Mouse (Mus musculus) myocyte (in vitro differentiated cells): ENCODE measurements at regions not wholly inside any gene's neighbourhood (a gene's known extent, or its start where the extent isn't known, plus 50 kb on each side); places are given as distances from the start of the nearest gene placed in this dataset.

Experiments used
- H3K27me3 ChIP-seq: one replicate; pipeline ENCODE4 v1.6.1; 2011; ENCODE audit not compliant: control insufficient read depth, insufficient read depth, insufficient read length
- H3K36me3 ChIP-seq: one replicate; pipeline ENCODE4 v1.6.1; 2011; ENCODE audit not compliant: control insufficient read depth, insufficient read depth
- H3K4me2 ChIP-seq: one replicate; pipeline ENCODE4 v1.6.1; 2011; ENCODE audit warnings: low read depth, control low read depth
- H3K4me3 ChIP-seq: one replicate; pipeline ENCODE4 v1.5.1; 2011; ENCODE audit warnings: mild to moderate bottlenecking, control low read depth, moderate library complexity
- H3K79me2 ChIP-seq: one replicate; pipeline ENCODE4 v1.6.1; 2011; ENCODE audit not compliant: control insufficient read depth, insufficient read depth
- H3ac ChIP-seq: one replicate; pipeline ENCODE4 v1.6.1; 2011; ENCODE audit not compliant: control insufficient read depth, insufficient read length
- CEBPB ChIP-seq: IDR thresholded peaks from 2 replicates; pipeline ENCODE4 v1.6.1; 2011; ENCODE audit warnings: mild to moderate bottlenecking, moderate library complexity; ENCODE audit not compliant: poor library complexity, insufficient read depth, severe bottlenecking
- E2F4 ChIP-seq: IDR thresholded peaks from one replicate; pipeline ENCODE4 v1.6.1; 2011; ENCODE audit warnings: mild to moderate bottlenecking, control low read depth, moderate library complexity; ENCODE audit not compliant: insufficient read depth
- MAX ChIP-seq: IDR thresholded peaks from one replicate; pipeline ENCODE4 v1.6.1; 2011; ENCODE audit warnings: low read depth, mild to moderate bottlenecking, control low read depth
- MYOD1 ChIP-seq, 3 experiments: IDR thresholded peaks; one replicate each; pipeline ENCODE4 v1.6.1; 2011; ENCODE audit warnings: control low read depth in 2 of 3, low read depth in 2 of 3, mild to moderate bottlenecking in 2 of 3, moderate library complexity in 1 of 3; ENCODE audit not compliant: insufficient read length in 2 of 3, control insufficient read depth in 1 of 3
- MYOG ChIP-seq, 3 experiments: IDR thresholded peaks; one replicate each; pipeline ENCODE4 v1.6.1; 2011; ENCODE audit warnings: control low read depth in 2 of 3, low read depth in 2 of 3, mild to moderate bottlenecking in 2 of 3; ENCODE audit not compliant: insufficient read length in 2 of 3, control insufficient read depth in 1 of 3, insufficient read depth in 1 of 3
- POLR2A ChIP-seq: IDR thresholded peaks from one replicate; pipeline ENCODE4 v1.6.1; 2011; ENCODE audit warnings: low read depth, mild to moderate bottlenecking, control low read depth, moderate library complexity; ENCODE audit not compliant: insufficient read length
- POLR2AphosphoS2 ChIP-seq: IDR thresholded peaks from one replicate; pipeline ENCODE4 v1.6.1; 2011; ENCODE audit warnings: low read depth, control low read depth; ENCODE audit not compliant: insufficient read length
- REST ChIP-seq: IDR thresholded peaks from one replicate; pipeline ENCODE4 v1.6.1; 2011; ENCODE audit warnings: mild to moderate bottlenecking, control low read depth, moderate library complexity; ENCODE audit not compliant: insufficient read depth, insufficient read length
- SRF ChIP-seq: IDR thresholded peaks from one replicate; pipeline ENCODE4 v1.6.1; 2011; ENCODE audit warnings: low read depth; ENCODE audit not compliant: control insufficient read depth, insufficient read length
- TCF12 ChIP-seq: IDR thresholded peaks from one replicate; pipeline ENCODE4 v1.6.1; 2011; ENCODE audit warnings: mild to moderate bottlenecking, control low read depth; ENCODE audit not compliant: poor library complexity, insufficient read depth, severe bottlenecking
- TCF3 ChIP-seq: IDR thresholded peaks from one replicate; pipeline ENCODE4 v1.6.1; 2011; ENCODE audit warnings: low read depth, control low read depth; ENCODE audit not compliant: insufficient read length
- USF1 ChIP-seq: IDR thresholded peaks from one replicate; pipeline ENCODE4 v1.6.1; 2011; ENCODE audit warnings: low read depth, mild to moderate bottlenecking, control low read depth, moderate library complexity

DNA sequence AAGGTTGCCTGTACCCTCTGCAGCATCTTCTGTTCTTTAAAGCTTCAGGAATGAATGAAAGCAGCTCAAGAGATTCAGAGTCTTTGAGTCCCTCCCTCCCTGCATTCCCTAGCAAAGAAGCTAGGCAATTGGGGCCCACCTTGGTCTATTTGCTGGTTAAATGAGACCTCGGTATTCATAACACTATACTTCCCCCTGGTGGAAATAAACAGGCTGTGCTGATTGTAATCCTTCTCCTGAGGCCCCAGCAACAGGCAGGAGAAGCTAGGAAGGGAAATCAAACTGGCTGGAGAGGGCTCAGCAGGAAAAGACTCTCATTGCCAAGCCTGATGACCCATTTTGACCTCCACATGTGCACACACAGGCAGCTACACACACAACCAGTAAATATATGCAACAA is 137.1 kb downstream of the Sh3bp4 start:
- TF ChIP-seq POLR2AphosphoS2 (no peak), POLR2A (no peak), REST (no peak), CEBPB (no peak), SRF (no peak), E2F4 (no peak), USF1 (no peak), TCF3 (no peak), MYOD1 (IDR thresholded peaks at IDR 0.05; ENCODE audit: control insufficient read depth in 1 of 3, insufficient read length in 2 of 3, low read depth in 2 of 3) (no peak), MAX (no peak), TCF12 (no peak), MYOG (IDR thresholded peaks at IDR 0.05; ENCODE audit: control insufficient read depth in 1 of 3, insufficient read depth in 1 of 3, insufficient read length in 2 of 3, low read depth in 2 of 3) (no peak)
- H3K27me3 ChIP-seq: peaks cover 4% of the 10 kb centered on the region
- no peak overlapping the region for H3K4me3 ChIP-seq
- no peak overlapping the region for H3ac ChIP-seq
- no peak overlapping the region for H3K4me2 ChIP-seq
- H3K79me2 ChIP-seq: no peaks in the 10 kb centered on the region
- H3K36me3 ChIP-seq: no peaks in the 10 kb centered on the region

DNA sequence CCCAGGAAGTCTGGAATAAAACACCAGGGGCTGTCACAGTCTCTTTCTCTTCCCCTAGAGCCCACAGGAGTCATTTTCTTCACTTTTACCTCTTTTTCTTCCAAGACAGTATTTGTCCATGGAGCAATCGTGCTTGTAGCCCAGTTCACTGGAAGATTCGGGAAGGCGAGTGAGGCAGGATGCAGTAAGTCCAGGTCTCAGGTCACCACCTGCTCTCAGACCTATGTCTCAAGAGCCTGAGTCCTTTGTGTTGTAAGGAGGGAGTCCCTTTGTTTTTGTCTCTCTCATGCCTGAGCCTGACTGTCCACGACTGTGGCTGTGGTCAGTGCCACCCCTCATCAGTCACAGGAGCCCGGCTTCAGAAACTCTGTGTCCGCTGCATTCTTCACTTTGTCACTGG is 140.9 kb downstream of the Sh3bp4 start:
- no peak for TF ChIP-seq E2F4
- TF ChIP-seq CEBPB: no peak
- no peak for TF ChIP-seq REST
- TF ChIP-seq MAX: no peak
- TF ChIP-seq TCF12: no peak
- no peak for TF ChIP-seq USF1
- Histone ChIP-seq H3K27me3 (peaks cover 4% of the 10 kb centered on the region), H3ac (no peak overlapping the region), H3K79me2 (no peaks in the 10 kb centered on the region), H3K4me3 (no peak overlapping the region), H3K4me2 (no peak overlapping the region), H3K36me3 (no peaks in the 10 kb centered on the region)

DNA sequence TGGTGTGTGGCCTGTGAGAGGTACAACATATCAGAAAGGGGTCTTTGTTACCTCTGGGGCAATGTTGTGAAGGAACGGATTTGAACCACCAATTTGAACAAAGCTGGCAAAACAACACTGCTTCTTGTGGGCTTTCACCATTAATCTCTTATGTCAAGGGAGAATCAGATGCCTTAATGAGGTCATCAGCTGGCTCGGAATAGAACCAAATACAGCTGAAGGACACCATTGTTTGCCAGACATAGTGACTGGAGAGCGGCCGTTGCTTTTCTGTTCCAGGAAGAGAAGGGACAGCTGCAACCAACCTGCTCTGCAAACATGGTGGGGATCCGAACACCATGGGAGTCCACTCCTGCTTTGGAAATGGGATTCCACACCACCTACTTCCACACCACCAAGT is 158.2 kb downstream of the Sh3bp4 start:
- Histone ChIP-seq H3K36me3 (no peaks in the 10 kb centered on the region), H3K27me3 (peaks cover 7% of the 10 kb centered on the region), H3K4me2 (no peak overlapping the region), H3ac (no peak overlapping the region), H3K4me3 (no peak overlapping the region), H3K79me2 (no peaks in the 10 kb centered on the region)
- TF ChIP-seq MYOD1 (IDR thresholded peaks at IDR 0.05; ENCODE audit: control insufficient read depth in 1 of 3, insufficient read length in 2 of 3, low read depth in 2 of 3): peak in 2 of 3 experiments; percentile 37 to 53
- no peak for TF ChIP-seq CEBPB
- no peak for TF ChIP-seq USF1
- TF ChIP-seq REST: no peak
- peak in 1 of 3 experiments; percentile 47 for TF ChIP-seq MYOG (IDR thresholded peaks at IDR 0.05; ENCODE audit: control insufficient read depth in 1 of 3, insufficient read depth in 1 of 3, insufficient read length in 2 of 3, low read depth in 2 of 3)
- TF ChIP-seq TCF12: no peak
- no peak for TF ChIP-seq E2F4

DNA sequence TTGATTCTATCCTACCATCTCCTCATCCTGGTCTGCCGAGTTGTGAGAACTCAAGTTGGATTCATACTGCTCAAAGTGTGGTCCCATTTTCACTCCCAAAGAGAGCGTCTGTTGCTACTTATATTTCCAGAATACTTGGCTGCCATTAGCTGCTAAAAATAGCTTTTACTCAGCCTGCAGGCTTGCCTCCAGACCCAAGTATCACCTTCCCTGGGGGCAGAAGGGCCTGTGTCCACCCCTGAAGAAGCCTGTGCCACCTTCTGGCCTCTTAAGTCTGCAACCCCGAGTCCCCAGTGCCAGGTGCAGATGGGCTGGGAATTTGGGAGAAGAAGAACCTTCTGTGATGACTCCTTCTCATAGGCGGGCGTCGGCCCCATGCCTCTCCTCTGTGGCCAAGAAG is 161.5 kb downstream of the Sh3bp4 start:
- TF ChIP-seq TCF3 (no peak), MYOD1 (IDR thresholded peaks at IDR 0.05; ENCODE audit: control insufficient read depth in 1 of 3, insufficient read length in 2 of 3, low read depth in 2 of 3) (peak in 1 of 3 experiments; percentile 24), USF1 (no peak), MYOG (IDR thresholded peaks at IDR 0.05; ENCODE audit: control insufficient read depth in 1 of 3, insufficient read depth in 1 of 3, insufficient read length in 2 of 3, low read depth in 2 of 3) (peak in 1 of 3 experiments; percentile 26)
- no peak overlapping the region for H3ac ChIP-seq
- H3K4me3 ChIP-seq: no peak overlapping the region
- no peaks in the 10 kb centered on the region for H3K79me2 ChIP-seq
- H3K4me2 ChIP-seq: no peak overlapping the region
- peaks cover 6% of the 10 kb centered on the region for H3K27me3 ChIP-seq
- no peaks in the 10 kb centered on the region for H3K36me3 ChIP-seq

DNA sequence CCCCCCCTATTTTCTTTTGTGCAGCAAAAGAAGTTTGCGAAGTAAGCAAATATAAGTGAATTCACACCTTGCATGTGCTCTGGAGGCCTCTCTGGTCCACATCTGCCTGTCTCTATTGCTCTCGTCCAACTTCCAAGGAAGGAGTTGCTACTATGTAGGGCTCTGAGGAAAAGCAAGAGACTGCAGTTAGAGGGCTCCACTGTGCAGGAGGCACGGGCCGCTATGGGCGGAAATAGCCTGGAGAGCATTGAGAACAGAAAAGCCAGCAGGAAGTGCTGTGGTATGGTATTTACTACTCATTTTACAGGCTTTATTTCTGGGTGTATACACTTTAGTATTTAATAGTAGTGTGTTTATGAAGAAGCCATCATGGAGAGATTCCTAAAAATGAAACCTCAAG is 162.2 kb downstream of the Sh3bp4 start:
- TF ChIP-seq REST: no peak
- no peak for TF ChIP-seq MAX
- no peak for TF ChIP-seq CEBPB
- Histone ChIP-seq H3K36me3 (no peaks in the 10 kb centered on the region), H3K27me3 (peaks cover 6% of the 10 kb centered on the region), H3K4me3 (no peak overlapping the region), H3ac (no peak overlapping the region), H3K79me2 (no peaks in the 10 kb centered on the region), H3K4me2 (no peak overlapping the region)

DNA sequence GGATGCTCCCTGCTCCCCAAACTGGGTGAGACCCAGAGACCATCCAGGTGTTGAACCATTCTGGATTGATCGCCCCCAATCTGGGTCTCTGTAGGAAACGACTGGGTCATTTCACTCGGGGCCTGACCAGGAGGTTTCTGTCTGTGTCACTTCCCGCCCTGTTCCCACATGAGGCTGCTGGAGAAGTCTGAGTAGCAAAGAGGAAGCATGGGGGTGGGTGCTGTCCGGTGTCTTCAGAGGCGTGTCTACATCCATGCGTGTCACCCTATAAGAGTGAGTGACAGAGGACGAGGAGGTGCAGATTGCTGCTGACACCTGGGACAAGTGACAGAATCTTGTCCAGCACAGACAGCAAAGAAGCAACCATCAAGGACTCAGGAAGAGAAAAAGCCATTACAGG is 164.7 kb downstream of the Sh3bp4 start:
- no peaks in the 10 kb centered on the region for H3K36me3 ChIP-seq
- no peak overlapping the region for H3ac ChIP-seq
- no peaks in the 10 kb centered on the region for H3K79me2 ChIP-seq
- H3K4me2 ChIP-seq: no peak overlapping the region
- TF ChIP-seq MAX: no peak
- TF ChIP-seq MYOG (IDR thresholded peaks at IDR 0.05; ENCODE audit: control insufficient read depth in 1 of 3, insufficient read depth in 1 of 3, insufficient read length in 2 of 3, low read depth in 2 of 3): no peak
- H3K27me3 ChIP-seq: peaks cover 14% of the 10 kb centered on the region
- no peak overlapping the region for H3K4me3 ChIP-seq
